Mouse (Mus musculus) stomach, postnatal 0 days (tissue): ENCODE measurements around the gene Prkce. TPM values are rescaled to one million over a fixed set of nuclear protein-coding genes. Genes with fewer than 3 reads are reported as not detected.

Experiments used
- ATAC-seq: fragments of 200-750 bp; cut with Nextera tagmentation; 2 replicates; pipeline ENCODE4 v1.8.0; 2017; ENCODE audit not compliant: low FRiP score, low TSS enrichment
- DNase-seq: peaks from one replicate; pipeline ENCODE4 v3.0.0-alpha.2; 2016; ENCODE audit warnings: low spot score
- H3K27ac ChIP-seq: fragments of 300-500 bp; sonication (generic); replicated peaks from 2 replicates; pipeline ENCODE4 v1.5.1; 2014; ENCODE audit warnings: mild to moderate bottlenecking, control low read depth
- H3K27me3 ChIP-seq: fragments of 300-500 bp; sonication (generic); 2 replicates; pipeline ENCODE4 v1.6.1; 2014; ENCODE audit warnings: low read length; ENCODE audit not compliant: control insufficient read depth, insufficient read depth
- H3K36me3 ChIP-seq: fragments of 300-500 bp; sonication (generic); 2 replicates; pipeline ENCODE4 v1.6.1; 2014; ENCODE audit warnings: low read length, mixed read lengths; ENCODE audit not compliant: control insufficient read depth, insufficient read depth
- H3K4me1 ChIP-seq: fragments of 300-500 bp; sonication (generic); replicated peaks from 2 replicates; pipeline ENCODE4 v1.6.1; 2014; ENCODE audit warnings: antibody characterized with exemption; ENCODE audit not compliant: control insufficient read depth, insufficient read depth
- H3K4me2 ChIP-seq: fragments of 300-500 bp; sonication (generic); replicated peaks from 2 replicates; pipeline ENCODE4 v1.6.1; 2014; ENCODE audit warnings: low read depth, mild to moderate bottlenecking, control low read depth, moderate library complexity
- H3K4me3 ChIP-seq: fragments of 300-500 bp; sonication (generic); 2 replicates; pipeline ENCODE4 v1.5.1; 2014; ENCODE audit warnings: low read depth, low read length, control low read depth
- H3K9ac ChIP-seq: fragments of 300-500 bp; sonication (generic); 2 replicates; pipeline ENCODE4 v1.6.1; 2014; ENCODE audit warnings: mild to moderate bottlenecking, low read length, control low read depth, mixed read lengths
- H3K9me3 ChIP-seq: fragments of 300-500 bp; sonication (generic); 2 replicates; pipeline ENCODE4 v1.6.1; 2016; ENCODE audit warnings: low read length; ENCODE audit not compliant: control insufficient read depth
- CTCF ChIP-seq: IDR thresholded peaks from 2 replicates; pipeline ENCODE4 v1.5.1; 2016; ENCODE audit warnings: antibody characterized with exemption, low read depth, mild to moderate bottlenecking, moderate library complexity
- EP300 ChIP-seq: optimal IDR thresholded peaks from 2 replicates; pipeline ENCODE3; 2016; ENCODE audit warnings: antibody characterized with exemption
- WGBS: fragments of 180-500 bp; shearing (Covaris S2); extraction: QIAGEN DNeasy Blood & Tissue Kit; methylation state at CpG from one replicate; pipeline ENCODE4 v1.1.7; 2014; 5-methylcytosine and 5-hydroxymethylcytosine counted together
- polyA plus RNA-seq: library from polyadenylated mRNA; unstranded; fragments of >200 nt; fragmentation: Nextera tagmentation; extraction: Ambion mirVana; gene quantifications from 2 replicates; pipeline ENCODE4 v1.2.1, GENCODE M21; 2015

Gene Prkce
- polyA plus RNA-seq, 1 experiment from 2014 or later = 3.4 TPM

- Histone ChIP-seq H3K4me2 (no peak overlapping the region), H3K27ac (no peak overlapping the region), H3K27me3 (no peaks in the 10 kb centered on the region), H3K4me3 (no peak overlapping the region), H3K36me3 (no peaks in the 10 kb centered on the region), H3K9ac (no peak overlapping the region), H3K4me1 (no peaks in the 10 kb centered on the region), H3K9me3 (no peaks in the 10 kb centered on the region)
- ATAC-seq = no peak
- DNase-seq = no peak
- 80% methylated on average over 3 of the region's 3 CpGs for WGBS
- TF ChIP-seq CTCF (no peak), EP300 (no peak)
These were observed 455.3 kb downstream of the Prkce start for GRCm38 (mm10) chr17:86622862-86623261.

GRCm38 (mm10) chr17:86626523-86626922, 458.9 kb downstream of the Prkce start:
- 67% methylated on average over 6 of the region's 6 CpGs for WGBS
- H3K27ac ChIP-seq = no peak overlapping the region
- ATAC-seq = peak; percentile 77

GRCm38 (mm10) chr17:86633131-86633530, 465.5 kb downstream of the Prkce start:
- WGBS = 73% methylated on average over 4 of the region's 4 CpGs
- H3K4me2 ChIP-seq = no peak overlapping the region
- H3K4me3 ChIP-seq = no peak overlapping the region
- ATAC-seq = no peak
- H3K4me1 ChIP-seq = no peaks in the 10 kb centered on the region
- H3K36me3 ChIP-seq = no peaks in the 10 kb centered on the region
- no peak overlapping the region for H3K27ac ChIP-seq
- no peak overlapping the region for H3K9ac ChIP-seq
- no peaks in the 10 kb centered on the region for H3K9me3 ChIP-seq
- TF ChIP-seq CTCF (no peak), EP300 (no peak)
- DNase-seq = no peak
- no peaks in the 10 kb centered on the region for H3K27me3 ChIP-seq

More at GRCm38 (mm10) chr17:86626523-86626922, 458.9 kb downstream of the Prkce start:
- no peaks in the 10 kb centered on the region for H3K4me1 ChIP-seq
- no peak overlapping the region for H3K4me2 ChIP-seq
- H3K9me3 ChIP-seq = no peaks in the 10 kb centered on the region
- DNase-seq = peak; percentile 33
- H3K27me3 ChIP-seq = no peaks in the 10 kb centered on the region
- no peak overlapping the region for H3K9ac ChIP-seq
- H3K36me3 ChIP-seq = no peaks in the 10 kb centered on the region
- no peak overlapping the region for H3K4me3 ChIP-seq
- TF ChIP-seq EP300 (no peak), CTCF (no peak)

- Histone ChIP-seq H3K4me3 (no peak overlapping the region), H3K27ac (no peak overlapping the region), H3K36me3 (no peaks in the 10 kb centered on the region), H3K4me1 (no peaks in the 10 kb centered on the region), H3K27me3 (no peaks in the 10 kb centered on the region), H3K4me2 (no peak overlapping the region), H3K9ac (no peak overlapping the region), H3K9me3 (no peaks in the 10 kb centered on the region)
- DNase-seq (no peak), ATAC-seq (no peak)
- TF ChIP-seq CTCF (no peak), EP300 (no peak)
- 62% methylated on average over 1 of the region's 1 CpGs for WGBS
These were observed 469.7 kb downstream of the Prkce start for GRCm38 (mm10) chr17:86637311-86637710.

- Histone ChIP-seq H3K4me2 (no peak overlapping the region), H3K9me3 (no peaks in the 10 kb centered on the region), H3K27me3 (no peaks in the 10 kb centered on the region), H3K36me3 (no peaks in the 10 kb centered on the region), H3K4me3 (no peak overlapping the region), H3K4me1 (no peaks in the 10 kb centered on the region), H3K27ac (no peak overlapping the region), H3K9ac (no peak overlapping the region)
- DNase-seq = no peak
- WGBS = 91% methylated on average over 3 of the region's 3 CpGs
- TF ChIP-seq CTCF = no peak
- no peak for TF ChIP-seq EP300
- no peak for ATAC-seq
These were observed 471.7 kb downstream of the Prkce start for GRCm38 (mm10) chr17:86639279-86639678.

GRCm38 (mm10) chr17:86647226-86647625, 479.6 kb downstream of the Prkce start:
- no peak overlapping the region for H3K9ac ChIP-seq
- no peaks in the 10 kb centered on the region for H3K9me3 ChIP-seq
- H3K36me3 ChIP-seq = no peaks in the 10 kb centered on the region
- no peak overlapping the region for H3K4me3 ChIP-seq
- TF ChIP-seq CTCF = no peak
- no peak for TF ChIP-seq EP300
- H3K27ac ChIP-seq = no peak overlapping the region
- H3K4me1 ChIP-seq = no peaks in the 10 kb centered on the region
- ATAC-seq (no peak), DNase-seq (no peak)
- H3K27me3 ChIP-seq = no peaks in the 10 kb centered on the region
- no peak overlapping the region for H3K4me2 ChIP-seq
- WGBS = 95% methylated on average over 3 of the region's 3 CpGs
